Mouse (Mus musculus) small intestine, adult 2 months (tissue): ENCODE results near the gene Omg. TPM values are rescaled to one million over a fixed set of nuclear protein-coding genes. Genes with fewer than 3 reads are reported as not detected.

ENCODE experiments used
- H3K27ac ChIP-seq: fragments of 200-500 bp; 2 replicates; pipeline ENCODE4 v1.5.1; 2012; ENCODE audit warnings: low read depth, low read length, control low read depth, inconsistent platforms; ENCODE audit not compliant: insufficient read depth
- H3K27me3 ChIP-seq: fragments of 200-500 bp; 2 replicates; pipeline ENCODE4 v1.6.1; 2012; ENCODE audit warnings: mild to moderate bottlenecking, moderate library complexity, low read length, inconsistent platforms; ENCODE audit not compliant: control insufficient read depth, insufficient read depth
- H3K36me3 ChIP-seq: fragments of 200-500 bp; 2 replicates; pipeline ENCODE4 v1.6.1; 2012; ENCODE audit warnings: mild to moderate bottlenecking, low read length, control low read depth, inconsistent platforms; ENCODE audit not compliant: control insufficient read depth, insufficient read depth
- H3K4me1 ChIP-seq: fragments of 200-500 bp; 2 replicates; pipeline ENCODE4 v1.6.1; 2012; ENCODE audit warnings: low read length, inconsistent platforms, mixed read lengths; ENCODE audit not compliant: control insufficient read depth, insufficient read depth, insufficient read length
- H3K4me3 ChIP-seq: fragments of 200-500 bp; 2 replicates; pipeline ENCODE4 v1.5.1; 2012; ENCODE audit warnings: low read depth, mild to moderate bottlenecking, control low read depth, inconsistent platforms, low read length, moderate library complexity
- CTCF ChIP-seq: fragments of 200-500 bp; IDR thresholded peaks from 2 replicates; pipeline ENCODE4 v1.5.1; 2012; ENCODE audit warnings: low read depth, mild to moderate bottlenecking, control low read depth, inconsistent platforms, low read length, moderate library complexity, mixed read lengths; ENCODE audit not compliant: insufficient replicate concordance, insufficient read length; ENCODE audit errors: extremely low read depth
- POLR2A ChIP-seq: fragments of 200-500 bp; IDR thresholded peaks from 2 replicates; pipeline ENCODE4 v1.6.1; 2012; ENCODE audit warnings: low read depth, mild to moderate bottlenecking, control low read depth, inconsistent platforms, low read length, moderate library complexity
- WGBS: fragments of 180-500 bp; shearing (Covaris S2); methylation state at CpG from one replicate; pipeline ENCODE4 v1.1.7; 2018; 5-methylcytosine and 5-hydroxymethylcytosine counted together
- polyA plus RNA-seq: library from polyadenylated mRNA; depleted of rRNA; stranded (reverse); fragments of >200 nt; gene quantifications from 2 replicates; pipeline ENCODE4 v1.2.3, GENCODE M21; 2012; rRNA removed

Gene Omg
- polyA plus RNA-seq, 1 experiment: not detected

DNA sequence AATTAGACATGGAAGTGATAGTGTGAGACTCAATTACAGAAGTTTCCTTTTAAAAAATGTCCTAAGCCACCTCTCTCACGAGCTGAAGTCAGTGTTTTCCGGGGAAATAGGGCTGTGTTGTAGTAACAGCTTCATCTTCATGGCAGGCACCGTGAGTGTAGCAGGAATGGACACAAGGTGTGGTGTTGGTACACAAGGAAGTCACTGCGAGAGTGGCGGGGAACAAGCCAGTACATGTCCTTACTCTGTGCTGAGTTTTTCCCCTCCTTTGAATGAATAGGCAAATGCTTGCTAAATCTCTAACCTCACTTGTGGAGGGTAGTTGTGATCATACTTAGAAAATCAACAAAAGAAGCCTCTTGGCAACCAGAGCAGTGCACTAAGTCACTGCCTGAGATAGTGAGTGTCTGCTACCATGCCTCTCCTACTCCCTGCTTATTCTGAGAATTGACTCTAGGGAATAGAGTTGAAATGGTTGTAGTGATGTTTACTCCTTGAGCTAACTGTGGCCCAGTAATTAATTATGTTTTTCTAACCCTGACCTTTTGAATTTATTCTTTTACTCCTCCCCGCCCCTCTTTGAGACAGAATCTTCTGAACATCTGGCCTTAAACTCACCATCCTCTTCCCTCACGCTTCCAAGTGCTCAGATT is 19.9 kb downstream of the Omg start:
- Histone ChIP-seq H3K4me3 (no peak overlapping the region), H3K4me1 (no peaks in the 10 kb centered on the region), H3K36me3 (peaks cover 11% of the 10 kb centered on the region), H3K27ac (no peak overlapping the region), H3K27me3 (no peaks in the 10 kb centered on the region)
- TF ChIP-seq POLR2A (no peak), CTCF (no peak)
- 72% methylated on average over 7 of the region's 7 CpGs for WGBS

DNA sequence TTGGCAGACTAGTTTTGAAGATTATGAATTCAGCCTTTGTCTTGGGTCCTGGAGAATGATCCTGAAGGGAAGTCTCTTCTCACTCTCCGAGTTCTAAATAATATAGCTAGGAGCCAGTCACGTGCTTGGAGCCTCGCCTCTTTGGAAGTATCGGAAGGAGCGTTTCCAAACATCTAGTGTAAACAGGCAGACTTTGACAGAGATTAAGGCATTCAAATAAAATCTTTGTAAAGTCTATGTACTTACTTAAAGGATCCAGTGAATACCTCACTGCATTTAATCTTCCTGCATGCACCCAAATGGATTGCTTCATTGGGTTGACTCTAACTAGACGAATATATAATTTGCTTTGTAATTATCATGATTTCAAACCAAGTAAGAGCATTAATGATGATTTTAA is 20.5 kb downstream of the Omg start:
- Histone ChIP-seq H3K27ac (no peak overlapping the region), H3K27me3 (no peaks in the 10 kb centered on the region), H3K4me3 (no peak overlapping the region), H3K4me1 (no peaks in the 10 kb centered on the region), H3K36me3 (peaks cover 11% of the 10 kb centered on the region)
- TF ChIP-seq POLR2A: no peak
- 75% methylated on average over 6 of the region's 6 CpGs for WGBS

DNA sequence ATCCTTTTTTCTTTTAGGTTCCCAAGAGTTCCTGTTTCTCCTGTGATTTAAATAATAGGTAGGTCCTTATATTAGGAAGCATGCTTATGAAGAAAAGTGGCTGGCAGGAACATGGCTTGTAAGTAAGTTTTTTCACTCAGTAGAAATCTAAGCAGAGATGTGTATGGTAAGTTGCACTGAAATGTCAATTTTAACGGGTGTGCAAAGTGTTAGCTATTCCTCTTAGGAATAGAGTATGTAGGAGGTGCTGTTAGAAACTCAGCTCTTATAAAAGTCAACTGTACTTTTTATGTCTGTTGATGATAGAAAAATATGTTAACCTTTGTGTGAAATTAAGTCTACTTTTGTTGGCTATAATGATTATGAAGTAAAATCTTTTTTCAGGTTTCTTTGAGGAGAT is 35.8 kb downstream of the Omg start:
- Histone ChIP-seq H3K4me3 (no peak overlapping the region), H3K4me1 (no peaks in the 10 kb centered on the region), H3K27ac (no peak overlapping the region), H3K36me3 (peaks cover 21% of the 10 kb centered on the region), H3K27me3 (no peaks in the 10 kb centered on the region)
- 70% methylated on average over 1 of the region's 1 CpGs for WGBS
- TF ChIP-seq CTCF (no peak), POLR2A (no peak)

DNA sequence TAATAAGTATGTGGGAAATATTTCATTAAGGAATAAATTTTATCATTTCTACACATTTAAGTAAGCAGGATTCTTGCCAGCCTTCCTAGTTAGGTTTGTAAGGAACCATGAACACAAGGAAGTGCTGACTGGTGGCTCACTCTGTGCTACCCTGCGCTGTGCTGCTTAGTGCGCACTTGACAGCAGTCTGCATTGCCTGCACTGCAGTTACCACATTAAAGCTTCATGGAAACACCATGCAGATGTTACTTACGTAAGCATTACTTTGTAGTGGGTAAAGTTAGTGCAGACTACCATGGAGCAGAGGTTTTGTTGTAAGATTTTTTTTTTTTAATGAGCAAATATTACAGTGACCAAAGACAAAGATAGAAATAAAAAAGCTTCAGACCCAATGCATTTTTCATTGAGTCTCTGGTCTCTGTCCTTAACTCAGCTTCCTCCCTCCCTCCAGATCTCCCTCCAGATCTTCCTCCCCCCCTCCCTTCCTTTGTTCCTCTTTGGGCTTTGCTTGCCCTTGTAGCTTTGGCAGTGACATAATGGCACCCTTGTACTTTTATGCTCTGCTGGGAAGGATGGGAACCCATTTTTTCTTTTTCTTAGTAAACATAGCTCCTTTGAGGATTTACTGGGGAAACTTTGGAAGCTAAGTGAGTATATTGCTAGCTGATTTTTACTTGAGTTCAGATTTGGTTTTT is 43.0 kb downstream of the Omg start:
- no peak overlapping the region for H3K27ac ChIP-seq
- WGBS: 94% methylated on average over 3 of the region's 3 CpGs
- peaks cover 12% of the 10 kb centered on the region for H3K36me3 ChIP-seq
- no peak overlapping the region for H3K4me3 ChIP-seq
- H3K4me1 ChIP-seq: no peaks in the 10 kb centered on the region
- TF ChIP-seq POLR2A (no peak), CTCF (no peak)
- no peaks in the 10 kb centered on the region for H3K27me3 ChIP-seq

GRCm38 (mm10) chr11:79459846-79460245 is 44.0 kb downstream of the Omg start:
- 92% methylated on average over 4 of the region's 4 CpGs for WGBS
- H3K4me3 ChIP-seq: no peak overlapping the region
- no peaks in the 10 kb centered on the region for H3K27me3 ChIP-seq
- TF ChIP-seq POLR2A: no peak
- H3K4me1 ChIP-seq: no peaks in the 10 kb centered on the region
- peaks cover 10% of the 10 kb centered on the region for H3K36me3 ChIP-seq
- no peak overlapping the region for H3K27ac ChIP-seq

DNA sequence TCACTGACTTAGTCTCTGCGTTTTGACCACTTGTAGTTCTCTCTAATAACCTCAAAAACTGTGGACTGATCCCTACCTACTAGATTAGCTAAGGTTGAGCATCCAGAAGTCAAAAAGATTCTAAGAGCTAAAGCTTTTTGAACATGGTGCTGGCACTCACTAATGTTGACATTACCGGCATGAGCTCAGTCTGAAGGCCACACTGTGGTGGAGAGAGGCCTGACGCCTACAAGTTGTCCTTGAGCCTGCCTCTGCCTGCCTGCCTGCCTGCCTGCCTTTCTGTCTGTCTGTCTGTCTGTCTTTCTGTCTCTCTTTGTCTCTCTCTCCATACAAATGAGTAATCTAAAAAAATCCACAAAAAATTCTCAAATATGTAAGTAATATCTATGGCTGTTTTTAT is 46.0 kb downstream of the Omg start:
- Histone ChIP-seq H3K27ac (no peak overlapping the region), H3K27me3 (no peaks in the 10 kb centered on the region), H3K4me1 (no peaks in the 10 kb centered on the region), H3K4me3 (no peak overlapping the region), H3K36me3 (peaks cover 15% of the 10 kb centered on the region)
- no peak for TF ChIP-seq CTCF
- TF ChIP-seq POLR2A: no peak
- 85% methylated on average over 3 of the region's 3 CpGs for WGBS

DNA sequence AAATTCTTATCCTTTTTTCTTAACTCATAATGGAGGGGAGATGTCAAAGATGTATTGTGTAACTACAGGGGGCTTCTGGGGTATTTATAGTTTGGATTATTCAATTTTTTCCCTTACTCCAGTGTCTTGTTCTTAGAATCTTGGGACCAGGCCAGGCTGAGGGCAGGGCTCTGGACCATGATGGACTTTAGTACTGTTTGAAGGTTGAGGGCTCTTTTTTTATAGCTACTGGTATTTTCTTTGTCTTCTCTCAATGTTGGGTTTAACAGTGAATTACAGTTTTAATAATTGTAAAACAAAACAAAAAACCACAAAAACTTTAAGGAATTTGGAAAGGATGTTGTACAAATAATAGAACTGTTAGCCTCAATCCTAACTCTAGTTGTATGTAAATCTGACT is 50.9 kb downstream of the Omg start:
- no peaks in the 10 kb centered on the region for H3K4me1 ChIP-seq
- H3K27me3 ChIP-seq: no peaks in the 10 kb centered on the region
- TF ChIP-seq CTCF (no peak), POLR2A (no peak)
- no peak overlapping the region for H3K4me3 ChIP-seq
- H3K27ac ChIP-seq: no peak overlapping the region
- peaks cover 22% of the 10 kb centered on the region for H3K36me3 ChIP-seq

Other genes starting within 250 kb of the Omg start
- gene Wsb1, start 249.4 kb downstream of the Omg start, polyA plus RNA-seq: 24.3 and 47.5 TPM in 2 replicates
- gene Gm9964, start 207.2 kb downstream of the Omg start, polyA plus RNA-seq: not detected in 2 replicates
- gene Nf1, start 164.4 kb downstream of the Omg start, polyA plus RNA-seq: 3.5 and 7.0 TPM in 2 replicates
- 5.3 TPM in 1 of 2 replicates, not detected in the other for gene Evi2b, start 19.7 kb upstream of the Omg start, polyA plus RNA-seq
- gene Evi2, start 26.5 kb upstream of the Omg start, polyA plus RNA-seq: 0.34 and 1.7 TPM in 2 replicates
- 3.1 and 4.0 TPM in 2 replicates for gene Evi2a, start 26.5 kb upstream of the Omg start, polyA plus RNA-seq
- 11.2 and 13.8 TPM in 2 replicates for gene Rab11fip4, start 87.1 kb upstream of the Omg start, polyA plus RNA-seq